Mouse (Mus musculus) erythroblast, embryonic 14.5 days (primary cell): ENCODE data around the gene Lsm14b.

Source experiments
- GATA1 ChIP-seq: IDR thresholded peaks from 2 replicates; pipeline ENCODE4 v1.6.1; 2012; ENCODE audit warnings: low read length, inconsistent platforms, mixed read lengths
- TAL1 ChIP-seq: IDR thresholded peaks from 3 replicates; pipeline ENCODE4 v1.6.1; 2012; ENCODE audit warnings: low read length, inconsistent platforms, mixed read lengths

GRCm38 (mm10) chr2:180018573-180018972 lies 6.2 kb upstream of the Lsm14b start:
- no peak for TF ChIP-seq GATA1
- TF ChIP-seq TAL1, result no peak
